Mouse (Mus musculus): Measurements from ENCODE around the gene Ttbk2.
A peak's percentile ranks its signal among the peaks of the same experiment; 100 is the strongest.

The Ttbk2 gene

DNA sequence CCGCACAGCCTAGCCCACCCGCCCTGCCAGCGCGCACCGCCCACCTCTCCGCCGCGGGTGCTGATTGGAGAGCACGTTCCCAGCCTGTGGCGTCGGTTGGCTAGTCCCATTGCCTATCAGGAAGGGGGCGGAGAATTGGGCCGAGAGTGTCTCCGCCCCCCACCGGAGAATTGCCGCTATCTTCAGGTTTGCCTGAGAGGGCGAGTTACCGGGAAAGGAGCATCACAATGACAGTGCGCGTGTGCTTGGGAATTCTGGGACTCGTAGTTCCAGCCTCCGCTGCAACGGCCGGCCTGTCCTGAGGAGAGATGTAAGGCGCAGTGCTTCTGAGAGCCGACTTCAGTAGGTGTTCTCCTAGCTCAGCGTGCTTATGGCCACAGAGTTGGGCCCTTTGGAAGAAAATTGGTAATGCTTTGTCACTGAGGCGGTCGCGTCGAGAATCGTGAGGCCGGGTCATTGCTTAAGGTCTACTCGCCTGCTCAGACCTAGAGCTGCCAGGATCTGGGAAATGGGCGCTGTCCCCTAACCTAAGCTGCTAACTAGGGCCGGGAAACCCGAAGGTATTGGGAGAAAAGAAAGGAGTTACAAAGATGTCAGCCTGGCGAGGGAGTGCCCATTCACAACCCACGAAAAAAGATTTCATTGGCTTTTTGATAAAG lies at the start of gene Ttbk2:
Ttbk2 (minus strand) TSS at position 181 of the 659 bp plus-strand sequence.
- DNase-seq (ENCODE audit: low spot score in 2 of 2), result peak; percentile 95 to 99

DNA sequence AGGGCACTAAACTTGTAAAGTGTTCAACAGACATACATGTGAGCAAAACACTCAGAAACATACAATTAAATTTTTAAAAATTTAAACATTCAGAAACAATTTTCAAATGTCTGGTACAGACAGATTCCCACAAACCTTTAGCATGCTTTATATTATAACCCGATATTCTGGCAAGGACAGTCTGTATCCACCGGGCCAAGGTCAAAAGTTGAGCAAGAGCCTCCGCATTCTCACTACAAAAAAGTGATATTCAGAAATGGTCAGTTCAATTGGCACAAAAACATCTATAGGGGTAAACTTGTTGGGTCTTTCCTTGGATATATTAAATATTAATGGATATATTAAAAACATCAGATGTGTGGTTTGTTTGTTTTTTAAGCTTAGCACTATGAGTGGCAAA lies 46.0 kb upstream of the Ttbk2 start:
- DNase-seq (ENCODE audit: low spot score in 2 of 2), result no peak

DNA sequence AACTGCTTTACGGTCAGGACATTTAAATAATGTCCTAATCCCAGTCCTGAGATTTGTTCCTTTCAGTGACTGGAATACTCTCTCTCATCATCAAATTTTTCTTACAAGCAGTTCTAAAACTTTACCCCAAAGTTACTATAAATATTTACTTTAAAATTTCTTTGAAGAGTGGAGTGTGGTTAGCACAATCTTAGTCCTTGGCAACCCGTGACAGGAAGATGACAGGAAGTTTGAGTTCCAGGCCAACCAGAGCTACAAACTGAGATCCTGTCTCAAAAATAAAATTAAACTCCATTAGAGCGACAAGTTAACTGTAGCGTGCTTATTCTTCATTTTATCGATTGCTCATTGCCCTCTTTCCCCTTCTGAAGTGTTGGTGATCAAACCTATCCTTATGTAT lies 37.2 kb upstream of the Ttbk2 start:
- DNase-seq (ENCODE audit: low spot score in 2 of 2), result no peak

DNA sequence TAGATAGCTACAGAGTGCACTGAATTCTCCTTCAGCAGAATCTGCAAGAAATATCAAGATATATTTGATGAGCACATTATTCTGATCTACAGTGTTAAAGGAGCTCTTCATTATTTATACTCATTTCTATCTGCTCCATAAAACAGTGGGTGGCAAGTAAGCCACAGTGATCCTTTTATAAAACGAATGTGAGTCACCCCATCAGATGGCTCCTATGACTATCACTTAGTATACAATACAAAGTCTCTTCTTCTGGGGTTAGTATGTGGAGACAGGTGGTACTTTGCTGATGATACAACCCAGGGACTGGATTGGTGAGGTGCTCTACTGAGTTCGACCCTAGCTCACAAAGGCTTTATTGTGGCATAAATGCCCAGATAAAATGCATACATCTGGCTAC lies 22.8 kb upstream of the Ttbk2 start:
- DNase-seq (ENCODE audit: low spot score in 2 of 2), result peak in 1 of 2 experiments; percentile 16

DNA sequence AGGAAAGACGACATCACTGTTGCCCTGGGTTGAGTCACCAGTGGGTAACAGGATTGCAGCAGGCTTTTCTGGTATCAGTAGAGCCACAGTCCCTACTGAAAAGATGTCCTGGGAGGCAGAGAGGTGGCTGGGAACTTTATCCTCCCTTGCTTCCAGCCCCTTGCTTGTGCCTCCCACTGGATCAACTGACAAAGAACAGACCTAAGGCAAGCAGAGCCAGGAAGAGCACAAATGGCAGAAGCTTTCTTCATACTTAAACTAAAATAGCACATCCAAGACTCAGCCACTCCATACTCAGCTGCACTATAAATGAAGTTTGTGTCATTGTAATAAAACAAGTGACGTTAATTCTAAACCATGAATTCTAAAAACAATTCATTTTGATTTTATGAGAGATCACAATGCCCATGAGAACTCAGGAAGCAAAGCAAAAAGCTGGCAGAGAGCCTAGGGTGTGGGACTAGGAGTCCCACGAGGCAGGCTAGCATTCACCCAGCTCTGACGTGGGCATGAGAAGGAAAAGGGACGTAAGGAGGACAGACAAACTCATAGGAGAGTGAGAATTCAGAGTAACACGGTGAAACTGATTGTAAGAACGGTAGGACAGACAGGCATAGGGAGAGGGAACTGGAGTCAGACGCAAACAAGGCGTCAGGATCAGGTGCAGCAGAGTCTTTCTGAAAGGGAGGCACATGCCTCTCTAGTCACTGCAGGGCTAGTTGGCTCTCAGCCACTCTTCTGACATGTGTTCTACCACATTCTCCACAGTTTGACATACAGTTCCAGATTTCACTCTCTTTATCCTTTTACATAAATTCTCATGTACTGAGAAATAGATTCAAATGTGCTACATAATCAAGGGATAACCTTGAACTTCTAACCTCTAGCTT lies 21.3 kb upstream of the Ttbk2 start:
- peak in 1 of 2 experiments; percentile 42 for DNase-seq (ENCODE audit: low spot score in 2 of 2)

DNA sequence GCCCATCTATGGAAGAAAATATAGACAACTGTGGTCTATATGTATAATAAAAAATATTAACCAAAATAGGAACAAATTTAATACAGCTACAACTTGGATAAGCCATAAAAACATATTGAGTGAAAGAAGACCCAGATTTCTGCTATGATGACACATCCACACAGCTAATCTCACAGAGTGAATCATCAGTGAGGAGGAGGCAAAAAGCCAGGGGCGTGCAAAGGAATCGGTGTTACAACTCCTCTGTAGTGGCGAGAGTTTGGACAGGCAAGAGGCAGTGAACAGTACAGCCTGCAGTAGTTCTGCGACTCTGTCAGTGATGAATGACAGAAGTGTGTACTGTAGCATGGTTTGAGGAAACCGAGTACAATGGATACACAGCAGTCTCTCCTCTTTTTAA lies 16.9 kb upstream of the Ttbk2 start:
- DNase-seq (ENCODE audit: low spot score in 2 of 2), result peak in 1 of 2 experiments; percentile 52

DNA sequence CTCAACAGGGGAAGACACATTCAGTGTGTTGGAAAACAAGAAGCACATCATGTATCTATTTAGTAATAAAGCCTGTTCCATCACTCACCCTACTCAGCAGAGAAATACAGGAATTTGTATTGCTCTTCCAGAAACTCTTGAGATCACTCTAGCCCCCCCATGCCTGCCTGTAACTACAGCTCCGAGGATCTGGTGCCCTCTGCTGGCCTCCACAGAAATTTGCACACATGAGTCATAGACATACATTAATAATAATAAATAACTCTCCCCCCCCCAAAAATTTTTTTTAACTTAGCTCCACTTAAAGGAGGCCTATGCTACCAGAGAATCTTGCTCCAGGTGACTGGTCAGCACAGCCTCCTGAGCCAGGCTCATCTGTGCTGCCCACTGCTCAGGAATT lies 16.2 kb upstream of the Ttbk2 start:
- no peak for DNase-seq (ENCODE audit: low spot score in 2 of 2)

DNA sequence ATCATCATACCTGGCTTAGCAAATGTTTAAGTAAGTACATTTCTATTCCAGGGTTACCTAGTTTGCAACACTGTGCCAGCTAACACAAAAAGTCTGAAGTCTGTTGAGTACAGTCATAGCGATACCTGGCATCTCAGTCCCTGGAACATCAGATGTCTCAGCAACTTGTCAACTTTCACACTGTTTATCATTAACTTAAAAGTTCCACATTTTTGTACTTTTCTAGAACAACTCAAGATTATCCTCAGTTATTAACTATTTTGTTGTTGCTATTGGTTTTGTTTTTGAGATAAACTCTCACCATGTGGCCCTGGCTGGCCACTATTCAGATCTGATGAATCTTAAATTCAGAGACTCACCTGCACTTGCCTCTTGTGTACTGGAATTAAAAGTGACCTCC lies 13.0 kb upstream of the Ttbk2 start:
- DNase-seq (ENCODE audit: low spot score in 2 of 2), result no peak

DNA sequence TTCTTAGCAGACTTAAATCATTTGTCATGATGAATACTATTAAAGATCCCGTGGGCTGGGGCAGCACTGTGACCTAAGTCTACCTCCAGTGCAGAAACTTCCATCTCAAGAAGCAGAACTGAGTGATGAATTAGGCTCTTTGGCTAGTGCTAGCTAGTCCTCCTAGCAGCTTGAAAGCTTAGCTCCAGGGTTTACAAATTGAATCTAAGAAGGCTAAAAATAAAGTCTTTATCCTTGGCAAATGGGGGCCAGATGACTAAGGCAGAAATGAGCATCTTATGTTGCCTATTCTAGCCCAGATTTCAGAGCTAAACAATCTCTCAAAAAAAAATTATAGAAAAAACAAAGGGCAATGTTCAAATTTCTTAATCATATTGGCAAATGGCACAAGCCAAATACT lies 10.3 kb upstream of the Ttbk2 start:
- DNase-seq (ENCODE audit: low spot score in 2 of 2), result no peak

DNA sequence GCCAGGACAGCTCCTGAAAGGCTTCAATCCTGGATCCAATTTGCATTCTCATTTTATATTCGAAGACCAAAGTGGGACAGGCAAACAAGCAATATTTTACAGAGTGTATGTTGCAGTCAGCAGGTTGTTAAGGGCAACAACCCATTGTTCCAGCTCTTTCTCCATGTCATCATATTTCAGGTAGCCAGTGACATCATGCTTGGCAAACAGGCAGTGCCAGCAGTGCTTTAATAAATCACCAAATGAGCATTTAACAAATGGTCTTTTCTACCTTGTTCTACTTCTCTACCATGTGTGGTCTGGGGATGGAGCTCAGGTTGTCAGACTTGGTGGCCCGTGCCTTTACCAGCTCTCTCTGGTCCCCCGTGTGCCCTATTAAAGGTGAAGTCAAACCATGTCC lies 7.7 kb upstream of the Ttbk2 start:
- no peak for DNase-seq (ENCODE audit: low spot score in 2 of 2)

DNA sequence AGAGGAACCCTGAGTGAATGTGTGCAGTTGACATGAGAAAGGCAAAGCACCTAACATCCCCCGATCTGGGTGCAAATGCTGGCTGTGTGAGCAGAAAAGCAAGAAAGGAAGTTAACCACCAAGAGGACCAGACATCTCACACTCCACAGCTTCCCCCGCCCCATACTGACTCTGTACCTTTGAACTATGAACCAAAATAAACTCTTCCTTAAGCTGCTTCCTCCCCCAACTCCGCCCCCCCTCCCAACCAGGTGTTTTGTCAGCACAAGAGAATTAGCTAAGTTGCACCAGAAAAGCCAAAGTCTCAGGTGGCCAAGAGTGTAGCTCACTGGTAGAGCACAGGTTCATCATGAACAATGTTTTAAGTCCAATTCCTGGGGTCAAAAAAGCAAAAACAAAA lies 2.7 kb upstream of the Ttbk2 start:
- DNase-seq (ENCODE audit: low spot score in 2 of 2), result no peak

DNA sequence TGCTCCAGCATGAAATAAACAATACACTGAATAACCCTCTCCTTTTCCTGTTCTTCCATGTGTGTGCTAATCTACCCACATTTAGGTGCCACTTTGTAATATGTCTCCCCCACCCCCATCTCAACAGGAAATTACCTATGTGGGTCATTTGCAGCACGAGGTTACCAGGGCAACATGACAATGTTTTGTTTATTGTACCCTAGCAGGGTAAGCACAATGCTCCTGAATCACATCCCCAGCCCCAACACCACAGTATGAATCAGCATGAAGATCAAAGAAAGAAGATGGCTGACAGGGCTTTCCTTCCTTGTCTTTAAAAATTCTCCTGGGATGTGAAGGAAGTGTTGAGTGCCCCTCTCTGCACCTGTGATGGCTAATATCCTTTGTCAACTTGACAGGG lies 2.2 kb upstream of the Ttbk2 start:
- DNase-seq (ENCODE audit: low spot score in 2 of 2), result no peak

DNA sequence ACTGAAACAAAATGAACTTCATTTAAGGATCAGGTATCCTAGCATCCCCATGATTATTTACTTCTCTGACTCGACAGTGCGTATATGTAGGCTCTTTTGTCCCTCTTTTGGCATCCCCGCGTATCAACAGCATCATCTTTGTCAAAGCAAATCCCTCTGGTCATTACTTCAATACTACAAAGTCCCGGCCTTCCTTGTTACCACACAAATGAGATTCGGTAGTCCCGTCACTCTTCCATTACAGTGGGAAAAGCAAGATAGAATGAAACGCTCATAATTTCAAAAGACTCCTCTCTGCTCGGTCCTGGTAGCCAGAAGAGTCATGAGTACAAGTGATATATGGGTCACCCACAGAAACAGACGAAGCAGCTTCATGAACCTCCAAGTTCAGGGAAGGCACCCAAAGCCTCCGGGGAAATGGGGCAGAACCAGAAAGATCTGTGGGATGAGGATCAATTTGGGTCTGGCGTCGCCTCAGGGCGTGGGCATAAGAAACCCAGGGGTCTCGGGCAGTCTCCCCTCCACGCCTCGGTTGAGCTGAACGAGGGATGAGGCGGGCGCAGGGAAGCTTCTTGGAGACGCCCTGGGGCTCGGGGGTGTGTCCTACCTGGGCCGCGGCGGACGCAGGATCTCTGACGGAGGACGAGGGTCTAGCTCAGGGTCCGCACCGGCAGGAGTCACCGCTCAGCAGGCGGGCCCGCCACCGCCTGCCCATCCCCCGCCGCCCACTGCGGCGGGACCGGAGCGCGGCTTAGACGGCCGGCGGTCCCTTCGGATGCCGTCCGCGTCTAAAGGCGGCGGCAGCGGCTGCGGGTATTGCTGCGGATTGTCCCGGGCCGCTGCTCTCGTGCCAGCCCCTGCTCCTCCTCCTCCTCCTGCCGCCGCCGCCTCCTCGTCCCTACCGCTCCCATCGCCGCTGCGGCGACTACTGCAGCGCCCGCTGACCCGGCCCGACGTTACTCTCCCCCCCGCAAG lies 668 bp downstream of the Ttbk2 start, which contains the start of gene Cdan1:
Cdan1 (minus strand) TSS at position 680 of the 975 bp plus-strand sequence.
- peak in 1 of 2 experiments; percentile 41 for DNase-seq (ENCODE audit: low spot score in 2 of 2)

DNA sequence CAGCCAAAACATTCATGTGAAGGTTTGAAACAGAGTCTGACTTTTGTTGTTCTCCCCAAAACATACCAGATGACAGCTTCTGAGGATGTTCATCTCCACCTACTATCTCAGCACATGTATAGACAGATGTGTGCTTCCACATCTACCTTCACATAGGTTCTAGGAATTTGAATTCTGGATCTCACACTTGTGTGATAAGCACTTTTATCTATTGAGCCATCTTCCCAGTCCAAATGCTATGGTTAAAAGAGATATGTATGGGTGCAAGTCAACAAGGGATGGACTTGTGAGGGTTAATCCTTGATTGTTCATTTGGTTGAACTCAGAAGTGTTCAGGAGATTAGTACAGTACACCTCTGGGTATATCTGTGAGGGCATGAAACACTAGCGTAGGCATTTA lies 5.1 kb downstream of the Ttbk2 start:
- no peak for DNase-seq (ENCODE audit: low spot score in 2 of 2)

DNA sequence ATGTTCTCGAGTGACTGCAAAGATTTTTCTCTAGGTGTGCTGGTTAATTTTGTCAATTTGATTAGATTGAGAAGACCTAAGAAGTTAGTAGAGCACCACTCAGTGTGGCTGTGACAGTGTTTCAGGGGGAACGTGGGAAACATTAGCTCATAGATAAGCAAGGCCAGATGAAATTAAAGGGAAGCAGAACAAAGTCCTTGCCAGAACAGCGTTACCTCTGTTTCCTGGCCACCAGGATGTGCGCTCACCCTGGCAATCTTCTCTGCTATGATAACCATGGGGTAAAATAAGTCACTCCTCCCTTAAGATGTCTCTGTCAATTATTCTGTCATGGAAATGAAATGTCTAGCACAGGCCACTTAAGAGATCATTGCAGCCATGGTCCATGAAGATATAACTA lies 6.4 kb downstream of the Ttbk2 start:
- DNase-seq (ENCODE audit: low spot score in 2 of 2), result no peak

DNA sequence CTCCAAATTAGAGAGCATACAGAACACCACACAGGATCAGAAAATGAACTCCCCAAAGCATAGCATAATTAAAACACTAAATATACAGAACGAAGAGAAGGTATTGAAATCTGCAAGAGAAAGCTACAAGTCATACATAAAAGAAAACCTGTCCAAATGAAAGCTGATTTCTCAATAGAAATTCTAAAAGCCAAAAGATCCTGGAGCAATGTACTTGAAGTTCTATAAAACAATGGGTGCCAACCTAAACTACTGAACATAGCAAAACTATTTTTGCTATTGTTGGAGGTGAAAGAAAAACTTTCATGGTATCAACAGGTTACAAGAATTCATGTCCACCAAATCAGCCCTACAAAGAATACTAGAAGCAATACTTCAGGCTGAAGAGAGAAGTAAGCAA lies 9.2 kb downstream of the Ttbk2 start:
- DNase-seq (ENCODE audit: low spot score in 2 of 2), result no peak

DNA sequence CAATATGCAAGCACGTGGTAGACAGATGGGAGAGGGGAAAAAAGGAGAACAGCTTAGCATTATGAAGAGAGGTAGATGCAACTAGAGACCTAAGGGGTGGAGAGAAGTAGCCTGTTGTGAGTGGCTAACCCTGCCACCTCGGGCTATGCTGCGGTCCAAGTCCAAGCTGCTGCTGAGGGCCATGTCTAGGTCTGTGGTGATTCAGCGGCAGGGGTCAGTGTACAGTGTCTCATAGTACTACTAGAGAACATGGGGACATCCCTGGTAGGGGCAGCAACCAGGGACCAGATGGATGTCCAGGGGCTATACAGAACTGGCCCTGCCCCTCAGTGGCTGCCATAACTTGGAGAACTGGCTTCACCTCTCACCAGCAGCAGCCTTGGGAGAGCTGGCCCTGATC lies 15.2 kb downstream of the Ttbk2 start:
- DNase-seq (ENCODE audit: low spot score in 2 of 2), result no peak

DNA sequence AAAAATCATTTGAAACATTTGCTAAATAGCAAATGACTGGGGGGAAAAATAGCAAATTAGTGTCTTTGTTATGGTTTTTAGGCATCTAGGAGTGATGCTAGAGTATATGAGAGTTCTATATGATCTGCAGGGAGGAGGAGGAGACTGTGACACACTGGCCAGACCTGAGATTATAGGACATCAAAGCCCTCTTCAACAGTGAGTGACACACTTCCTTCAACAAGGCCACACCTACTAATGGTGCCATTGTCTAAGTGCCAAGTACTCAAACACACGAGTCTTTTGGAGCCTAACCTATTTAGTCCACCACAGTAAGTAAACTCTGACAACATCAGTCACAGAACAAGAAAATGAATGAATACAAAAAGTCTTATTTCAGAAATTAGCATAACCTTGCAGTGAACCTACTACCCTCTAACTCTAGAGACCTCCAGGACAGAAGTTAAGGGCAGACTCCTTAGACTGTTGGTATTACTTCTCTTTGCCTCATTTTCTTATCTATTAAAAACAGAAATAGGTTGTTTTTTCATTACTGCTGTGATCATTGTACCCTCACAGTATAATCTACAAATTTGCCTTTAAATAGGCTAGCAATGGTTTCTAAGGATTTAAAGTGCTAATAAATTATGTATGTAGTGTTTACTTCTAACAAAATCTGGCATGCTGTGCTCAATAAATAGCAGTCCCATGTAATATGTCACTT lies 23.3 kb downstream of the Ttbk2 start:
- DNase-seq (ENCODE audit: low spot score in 2 of 2), result no peak

DNA sequence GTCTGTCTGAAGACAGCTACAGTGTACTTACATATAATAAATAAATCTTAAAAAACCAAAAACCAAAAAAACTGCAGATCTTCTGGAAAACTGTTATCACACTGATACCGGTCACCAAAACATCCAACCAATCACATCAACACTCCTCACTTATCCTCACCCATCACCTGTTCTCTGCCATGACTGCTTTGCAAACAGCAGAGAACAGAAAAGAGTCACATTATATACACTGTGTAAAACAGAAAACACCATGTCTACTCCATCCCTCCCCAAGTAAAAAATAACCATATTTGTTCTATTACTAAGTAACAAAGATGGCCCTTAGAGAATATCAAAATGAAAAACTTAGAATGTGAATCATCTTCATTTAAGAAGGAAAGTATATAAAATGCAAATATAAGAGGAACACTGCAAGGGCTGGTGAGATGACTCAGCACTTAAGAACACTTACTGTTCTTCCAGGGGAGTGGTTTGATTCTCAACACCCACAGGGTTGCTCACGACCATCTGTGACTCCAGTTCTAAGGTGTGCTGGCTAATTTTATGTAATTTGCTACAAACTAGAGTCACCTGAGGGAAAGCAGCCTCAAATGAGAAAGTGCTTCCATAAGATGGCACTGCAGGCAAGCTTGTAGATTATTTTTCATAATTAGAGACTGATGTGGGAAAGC lies 80.0 kb downstream of the Ttbk2 start:
- peak; percentile 11 to 53 for DNase-seq (ENCODE audit: low spot score in 2 of 2)

DNA sequence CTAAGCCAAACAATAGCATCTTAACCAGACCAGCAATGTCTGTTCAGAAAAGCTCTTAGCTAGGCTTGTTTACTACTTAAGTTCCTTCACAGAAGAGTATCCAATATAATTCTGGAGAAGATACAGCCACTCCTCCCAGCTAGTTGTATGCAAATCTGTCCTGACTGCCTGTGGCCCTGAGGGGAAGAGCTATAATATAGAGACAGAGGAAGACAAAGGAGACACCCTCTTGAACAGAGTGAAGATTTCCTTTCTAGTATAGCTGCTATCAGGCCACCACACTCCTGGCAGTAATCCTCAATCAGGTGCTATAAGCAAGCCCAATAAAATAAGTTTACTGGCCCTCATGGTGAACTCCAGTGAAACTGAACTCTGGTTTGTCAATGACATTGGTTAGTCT lies 88.5 kb downstream of the Ttbk2 start:
- DNase-seq (ENCODE audit: low spot score in 2 of 2), result no peak

DNA sequence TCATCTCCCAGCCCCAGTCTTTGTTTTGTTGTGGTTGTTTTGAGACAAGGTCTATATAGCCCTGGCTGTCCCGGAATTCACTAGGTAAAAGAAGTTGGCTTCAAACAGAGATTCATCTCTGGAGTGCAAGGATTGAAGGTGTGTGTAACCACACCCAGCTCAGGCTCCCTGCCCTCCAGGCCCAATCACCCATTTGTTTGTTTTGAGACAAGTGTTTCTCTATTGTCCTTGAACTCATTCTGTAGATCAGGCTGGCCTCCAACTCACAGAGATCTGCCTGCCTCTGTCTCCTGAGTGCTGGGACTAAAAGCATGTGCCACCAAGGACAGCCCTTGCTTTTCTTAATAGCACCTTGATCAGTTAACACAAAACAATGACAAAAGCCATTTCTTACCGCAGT lies 102.4 kb downstream of the Ttbk2 start:
- no peak for DNase-seq (ENCODE audit: low spot score in 2 of 2)
